Mouse (Mus musculus) ES-E14 (cell line): ENCODE data around the gene Ahcyl1. TPM values are rescaled to one million over a fixed set of nuclear protein-coding genes. Genes with fewer than 3 reads are reported as not detected.
A peak's percentile ranks its signal among the peaks of the same experiment; 100 is the strongest.

Source experiments
- DNase-seq: peaks from one replicate; pipeline ENCODE4 v3.0.0-alpha.2; 2013; ENCODE audit warnings: low read depth, low spot score
- H3K27ac ChIP-seq: 2 replicates; pipeline ENCODE4 v1.5.1; 2012; ENCODE audit warnings: low read depth, mild to moderate bottlenecking, low read length, moderate library complexity, mixed read lengths; ENCODE audit not compliant: poor library complexity, insufficient read depth, severe bottlenecking
- H3K36me3 ChIP-seq: 2 replicates; pipeline ENCODE4 v1.6.1; 2012; ENCODE audit warnings: mild to moderate bottlenecking, low read length, moderate library complexity, mixed read lengths; ENCODE audit not compliant: control insufficient read depth, poor library complexity, insufficient read depth, severe bottlenecking
- H3K4me1 ChIP-seq, 2 experiments: fragments of 150-350 bp in 1 of 2; sonication (generic) in 1 of 2; 2 replicates each; pipeline ENCODE4 v1.6.1; 2012; ENCODE audit warnings: low read length in 2 of 2, mild to moderate bottlenecking in 1 of 2, mixed read lengths in 1 of 2; ENCODE audit not compliant: control insufficient read depth in 2 of 2, insufficient read depth in 2 of 2, poor library complexity in 1 of 2
- H3K4me3 ChIP-seq, 2 experiments: fragments of 150-350 bp in 1 of 2; sonication (generic) in 1 of 2; 2 replicates each; pipeline ENCODE4 v1.5.1; 2012; ENCODE audit warnings: low read length in 2 of 2, low read depth in 1 of 2, mild to moderate bottlenecking in 1 of 2, mixed read lengths in 1 of 2; ENCODE audit not compliant: insufficient read depth in 1 of 2, poor library complexity in 1 of 2, severe bottlenecking in 1 of 2
- H3K9ac ChIP-seq: 2 replicates; pipeline ENCODE4 v1.6.1; 2012; ENCODE audit warnings: low read depth, mild to moderate bottlenecking, low read length, mixed read lengths; ENCODE audit not compliant: poor library complexity, insufficient read depth, severe bottlenecking
- H3K9me3 ChIP-seq: fragments of 150-350 bp; sonication (generic); 2 replicates; pipeline ENCODE4 v1.6.1; 2012; ENCODE audit warnings: low read depth, mild to moderate bottlenecking, low read length; ENCODE audit not compliant: control insufficient read depth, insufficient read depth
- CHD2 ChIP-seq: IDR thresholded peaks from 2 replicates; pipeline ENCODE4 v1.6.1; 2014; ENCODE audit warnings: mild to moderate bottlenecking, low read depth, low read length, inconsistent platforms
- HCFC1 ChIP-seq: IDR thresholded peaks from 2 replicates; pipeline ENCODE4 v1.6.1; 2012; ENCODE audit warnings: low read length, inconsistent platforms, borderline replicate concordance; ENCODE audit not compliant: insufficient read depth
- MAFK ChIP-seq: IDR thresholded peaks from 2 replicates; pipeline ENCODE4 v1.6.1; 2014; ENCODE audit warnings: mild to moderate bottlenecking, low read depth, low read length, inconsistent platforms; ENCODE audit not compliant: insufficient read depth
- ZC3H11A ChIP-seq: IDR thresholded peaks from 2 replicates; pipeline ENCODE4 v1.6.1; 2012; ENCODE audit warnings: low read depth, mild to moderate bottlenecking, inconsistent platforms, low read length, borderline replicate concordance
- ZNF384 ChIP-seq: IDR thresholded peaks from 2 replicates; pipeline ENCODE4 v1.6.1; 2012; ENCODE audit warnings: low read depth, low read length, inconsistent platforms
- in situ Hi-C, 2 experiments: fragments of 600-800 bp; cut with MboI; formaldehyde crosslinking; loops; one replicate each; pipeline ENCODE4 v1.15.1; 2025; ENCODE audit warnings: low sequenced_read_pairs in 2 of 2, inconsistent platforms in 1 of 2; ENCODE audit not compliant: unreplicated experiment in 2 of 2
- total RNA-seq: library from RNA; depleted of rRNA; stranded (reverse); fragments of 300-350 nt; gene quantifications from 2 replicates; pipeline ENCODE4 v1.2.3, GENCODE M21; 2012

Ahcyl1 gene
- total RNA-seq, 1 experiment = 38.2 TPM

GRCm38 (mm10) chr3:107695219-107695947 lies 977 bp downstream of the Ahcyl1 start:
- H3K27ac ChIP-seq = no peak overlapping the region
- H3K36me3 ChIP-seq = no peaks in the 10 kb centered on the region
- peaks cover 0 to 3% of the 10 kb centered on the region in 2 experiments; a peak in 2 of 4 replicates for H3K4me1 ChIP-seq
- H3K9ac ChIP-seq = peak overlapping the region; percentile 87
- in situ Hi-C loops = loop anchor here in 1 of 2 experiments (10.0 kb wide), 1 partner anchor 169 kb away; no protein-coding TSS in a partner anchor
- H3K4me3 ChIP-seq = peak overlapping the region; percentile 80 to 90
- no peak for DNase-seq
- TF ChIP-seq ZC3H11A (no peak), HCFC1 (no peak), ZNF384 (no peak), CHD2 (no peak), MAFK (no peak)
- no peaks in the 10 kb centered on the region for H3K9me3 ChIP-seq

GRCm38 (mm10) chr3:107694256-107694900 lies 2.0 kb downstream of the Ahcyl1 start:
- no peaks in the 10 kb centered on the region for H3K9me3 ChIP-seq
- no peak for DNase-seq
- H3K9ac ChIP-seq = no peak overlapping the region
- in situ Hi-C loops = loop anchor here in 1 of 2 experiments (10.0 kb wide), 1 partner anchor 170 kb away; no protein-coding TSS in a partner anchor
- TF ChIP-seq ZC3H11A (no peak), MAFK (no peak), HCFC1 (no peak), ZNF384 (no peak), CHD2 (no peak)
- no peak overlapping the region for H3K27ac ChIP-seq
- peaks cover 0 to 3% of the 10 kb centered on the region in 2 experiments; a peak in 2 of 4 replicates for H3K4me1 ChIP-seq
- no peaks in the 10 kb centered on the region for H3K36me3 ChIP-seq
- no peak overlapping the region for H3K4me3 ChIP-seq

- H3K9me3 ChIP-seq = no peaks in the 10 kb centered on the region
- DNase-seq = no peak
- H3K27ac ChIP-seq = no peak overlapping the region
- in situ Hi-C loops = loop anchor here in 1 of 2 experiments (10.0 kb wide), 1 partner anchor 174 kb away; no protein-coding TSS in a partner anchor
- TF ChIP-seq ZNF384 (no peak), HCFC1 (no peak), ZC3H11A (no peak), CHD2 (no peak), MAFK (no peak)
- H3K4me3 ChIP-seq = no peak overlapping the region
- no peaks in the 10 kb centered on the region for H3K36me3 ChIP-seq
- peaks cover 0 to 3% of the 10 kb centered on the region in 2 experiments; a peak in 2 of 4 replicates for H3K4me1 ChIP-seq
- no peak overlapping the region for H3K9ac ChIP-seq
These were observed 6.0 kb downstream of the Ahcyl1 start for GRCm38 (mm10) chr3:107690366-107690765.

- in situ Hi-C loops = no loop called here
These were observed 7.1 kb downstream of the Ahcyl1 start for GRCm38 (mm10) chr3:107689245-107689644.

More at GRCm38 (mm10) chr3:107689245-107689644, 7.1 kb downstream of the Ahcyl1 start:
- Histone ChIP-seq H3K36me3 (no peaks in the 10 kb centered on the region), H3K9ac (no peak overlapping the region), H3K4me3 (no peak overlapping the region), H3K4me1 (no peaks in the 10 kb centered on the region), H3K27ac (no peak overlapping the region), H3K9me3 (no peaks in the 10 kb centered on the region)
- TF ChIP-seq HCFC1 (no peak), MAFK (no peak)
- DNase-seq = no peak
